Mouse (Mus musculus) small intestine, adult 2 months (tissue): ENCODE measurements around the gene Whamm.

Source experiments
- CTCF ChIP-seq: fragments of 200-500 bp; IDR thresholded peaks from 2 replicates; pipeline ENCODE4 v1.5.1; 2012; ENCODE audit warnings: low read depth, mild to moderate bottlenecking, control low read depth, inconsistent platforms, low read length, moderate library complexity, mixed read lengths; ENCODE audit not compliant: insufficient replicate concordance, insufficient read length; ENCODE audit errors: extremely low read depth
- POLR2A ChIP-seq: fragments of 200-500 bp; IDR thresholded peaks from 2 replicates; pipeline ENCODE4 v1.6.1; 2012; ENCODE audit warnings: low read depth, mild to moderate bottlenecking, control low read depth, inconsistent platforms, low read length, moderate library complexity

GRCm38 (mm10) chr7:81595056-81595455, 24.0 kb downstream of the Whamm start:
- no peak for TF ChIP-seq CTCF
- no peak for TF ChIP-seq POLR2A
